Mouse (Mus musculus) gastrocnemius, postnatal 4 days (tissue): ENCODE results near the gene Gm7980. TPM values are rescaled to one million over a fixed set of nuclear protein-coding genes. Genes with fewer than 3 reads are reported as not detected.
"Not testable (repeated sequence)": the region's sequence is repeated elsewhere in the genome, so short reads cannot be mapped to it uniquely, and the experiment has no call there.

ENCODE experiments used
- DNase-seq, 2 experiments: peaks; one replicate each; pipeline ENCODE4 v3.0.0; 2021 to 2022; ENCODE audit warnings: low spot score in 2 of 2, mixed read lengths in 2 of 2
- long read RNA-seq, 2 experiments: library from polyadenylated mRNA; stranded (forward); transcript quantifications; one replicate each; pipeline ENCODE4 v2.0.0; 2021
- total RNA-seq, 2 experiments: library from RNA; stranded (reverse); gene quantifications; 2 replicates each; pipeline ENCODE4 v1.2.3; 2021

The Gm7980 gene
- total RNA-seq: not detected
- long read RNA-seq, experiment 1: 0 reads
- long read RNA-seq, experiment 2: 0 reads

- DNase-seq: not testable (repeated sequence)
Measured at GRCm38 (mm10) chr14:41907190-41907589, at the start of gene Gm7980. Gene Gm7980 (minus strand): TSS chr14:41907290.

GRCm38 (mm10) chr14:41943695-41944094, 36.6 kb upstream of the Gm7980 start, which contains the start of gene 1700024B05Rik:
Gene 1700024B05Rik (plus strand): TSS chr14:41943995.
- DNase-seq: not testable (repeated sequence)

- DNase-seq: not testable (repeated sequence)
Measured at GRCm38 (mm10) chr14:41924649-41925048, 17.6 kb upstream of the Gm7980 start, which contains the start of gene 1700049E17Rik1. Gene 1700049E17Rik1 (plus strand): TSS chr14:41924949.

Other genes starting within 250 kb of the Gm7980 start
- not detected for gene Gm8068, start 205.4 kb downstream of the Gm7980 start, total RNA-seq
- not detected for gene Gm7929, start 156.7 kb downstream of the Gm7980 start, total RNA-seq
- not detected for gene Gm47189, start 134.8 kb downstream of the Gm7980 start, total RNA-seq
- not detected for gene 1700049E17Rik1, start 17.7 kb upstream of the Gm7980 start, total RNA-seq
- gene 1700024B05Rik, start 36.7 kb upstream of the Gm7980 start, total RNA-seq: not detected
- gene Gm6401, start 60.6 kb upstream of the Gm7980 start, total RNA-seq: not detected
- gene Gm3543, start 76.0 kb upstream of the Gm7980 start, total RNA-seq: not detected
- gene Gm7951, start 210.1 kb upstream of the Gm7980 start, total RNA-seq: not detected